Mouse (Mus musculus): Measurements from ENCODE around the gene Gm9736.

DNA sequence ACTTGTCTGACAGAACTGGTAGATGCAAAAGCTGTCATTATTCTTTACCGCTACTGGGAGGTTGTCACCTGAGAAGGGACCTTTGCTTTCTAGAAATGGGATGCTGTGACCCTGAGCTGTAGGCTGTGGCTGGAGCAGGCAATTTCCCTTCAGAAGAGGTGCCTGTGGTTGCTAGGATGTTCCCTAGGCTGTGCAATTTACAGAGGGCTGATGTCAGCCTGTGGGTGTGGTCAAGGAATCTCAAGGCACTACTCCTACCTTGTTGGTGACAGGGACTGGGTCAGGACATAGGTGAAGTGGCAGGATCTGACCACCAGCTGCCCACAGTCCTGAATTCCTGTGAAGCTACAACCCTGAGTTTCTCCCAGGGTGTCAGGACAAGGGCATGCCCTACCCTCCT, 18.6 kb upstream of the Gm9736 start:
- TF ChIP-seq POLR2A (IDR thresholded peaks at IDR 0.05; ENCODE audit: insufficient read length, low read depth) (no peak), SRF (IDR thresholded peaks at IDR 0.05; ENCODE audit: control insufficient read depth, insufficient read length, low read depth) (no peak), E2F4 (IDR thresholded peaks at IDR 0.05; ENCODE audit: insufficient read depth) (no peak), MAX (IDR thresholded peaks at IDR 0.05; ENCODE audit: low read depth) (no peak), TCF12 (IDR thresholded peaks at IDR 0.05; ENCODE audit: insufficient read depth, poor library complexity, severe bottlenecking) (no peak), POLR2AphosphoS2 (IDR thresholded peaks at IDR 0.05; ENCODE audit: insufficient read length, low read depth) (no peak), USF1 (IDR thresholded peaks at IDR 0.05; ENCODE audit: low read depth) (no peak), TCF3 (IDR thresholded peaks at IDR 0.05; ENCODE audit: insufficient read length, low read depth) (no peak), REST (IDR thresholded peaks at IDR 0.05; ENCODE audit: insufficient read depth, insufficient read length) (no peak), MYOD1 (IDR thresholded peaks at IDR 0.05; ENCODE audit: control insufficient read depth in 1 of 3, insufficient read length in 2 of 3, low read depth in 2 of 3) (no peak), CEBPB (IDR thresholded peaks at IDR 0.05; ENCODE audit: insufficient read depth, poor library complexity, severe bottlenecking) (no peak)

Data from myocyte (in vitro differentiated cells).